Mouse (Mus musculus): ENCODE results near the gene Eif2b5. TPM values are rescaled to one million over a fixed set of nuclear protein-coding genes. Genes with fewer than 3 reads are reported as not detected.

Gene Eif2b5
- polyA plus RNA-seq, 1 experiment from 2014 or later: 76.0 TPM

- Histone ChIP-seq H3K36me3 (ENCODE audit: insufficient read depth, low read length) (0 out of 2 replicates have a peak, but pooled peaks cover 5% of the 10 kb centered on the region), H3K4me2 (ENCODE audit: low read length) (peak within 1 kb of the TSS; percentile 53), H3K4me3 (replicated peaks; ENCODE audit: low read depth, low read length) (peak within 1 kb of the TSS; percentile 93), H3K27me3 (ENCODE audit: insufficient read depth, low read length) (no peaks in the 10 kb centered on the region), H3K27ac (peak within 1 kb of the TSS; percentile 96), H3K4me1 (replicated peaks; ENCODE audit: insufficient read depth, low read length) (peaks cover 7% of the 10 kb centered on the region; the same call in 1 of the 2 replicates), H3K9ac (ENCODE audit: low read depth, low read length) (peak within 1 kb of the TSS; percentile 97), H3K9me3 (replicated peaks; ENCODE audit: low read length) (no peaks in the 10 kb centered on the region)
- 1% methylated on average over 53 of the region's 55 CpGs for WGBS
- DNase-seq (ENCODE audit: low spot score): peak; percentile 97
- ATAC-seq (replicated peaks; ENCODE audit: low FRiP score, low read depth): peak; percentile 97
- TF ChIP-seq CTCF (IDR thresholded peaks at IDR 0.05; ENCODE audit: low read depth): peak; percentile 61
These were observed 18.1 kb downstream of the Eif2b5 start, which contains the start of gene Dvl3 for GRCm38 (mm10) chr16:20516726-20517201. Gene Dvl3, plus strand, starts transcription at chr16:20516982.

- Histone ChIP-seq H3K9me3 (replicated peaks; ENCODE audit: low read length) (no peaks in the 10 kb centered on the region), H3K4me1 (replicated peaks; ENCODE audit: insufficient read depth, low read length) (peaks cover 7% of the 10 kb centered on the region; the same call in 1 of the 2 replicates), H3K27me3 (ENCODE audit: insufficient read depth, low read length) (no peaks in the 10 kb centered on the region), H3K27ac (peak overlapping the region; percentile 96), H3K9ac (ENCODE audit: low read depth, low read length) (peak overlapping the region; percentile 97), H3K4me3 (replicated peaks; ENCODE audit: low read depth, low read length) (peak overlapping the region; percentile 93), H3K4me2 (ENCODE audit: low read length) (peak overlapping the region; percentile 53), H3K36me3 (ENCODE audit: insufficient read depth, low read length) (0 out of 2 replicates have a peak, but pooled peaks cover 5% of the 10 kb centered on the region)
- no peak for TF ChIP-seq CTCF (IDR thresholded peaks at IDR 0.05; ENCODE audit: low read depth)
- DNase-seq (ENCODE audit: low spot score) (peak; percentile 31), ATAC-seq (replicated peaks; ENCODE audit: low FRiP score, low read depth) (peak; percentile 31)
- 0% methylated on average over 26 of the region's 26 CpGs for WGBS
These were observed 18.6 kb downstream of the Eif2b5 start for GRCm38 (mm10) chr16:20517216-20517615.

- peak; percentile 38 for ATAC-seq (replicated peaks; ENCODE audit: low FRiP score, low read depth)
- Histone ChIP-seq H3K4me1 (replicated peaks; ENCODE audit: insufficient read depth, low read length) (peaks cover 7% of the 10 kb centered on the region; the same call in 1 of the 2 replicates), H3K27ac (peak overlapping the region; percentile 96), H3K4me2 (ENCODE audit: low read length) (peak overlapping the region; percentile 53), H3K9ac (ENCODE audit: low read depth, low read length) (peak overlapping the region; percentile 97), H3K27me3 (ENCODE audit: insufficient read depth, low read length) (no peaks in the 10 kb centered on the region), H3K36me3 (ENCODE audit: insufficient read depth, low read length) (0 out of 2 replicates have a peak, but pooled peaks cover 5% of the 10 kb centered on the region), H3K4me3 (replicated peaks; ENCODE audit: low read depth, low read length) (peak overlapping the region; percentile 93), H3K9me3 (replicated peaks; ENCODE audit: low read length) (no peaks in the 10 kb centered on the region)
- 3% methylated on average over 6 of the region's 6 CpGs for WGBS
- peak; percentile 91 for DNase-seq (ENCODE audit: low spot score)
- TF ChIP-seq CTCF (IDR thresholded peaks at IDR 0.05; ENCODE audit: low read depth): no peak
These were observed 19.2 kb downstream of the Eif2b5 start for GRCm38 (mm10) chr16:20517701-20518374.

GRCm38 (mm10) chr16:20523886-20524285, 25.3 kb downstream of the Eif2b5 start:
- no peaks in the 10 kb centered on the region; the same call in 1 of the 2 replicates for H3K4me1 ChIP-seq (replicated peaks; ENCODE audit: insufficient read depth, low read length)
- ATAC-seq (replicated peaks; ENCODE audit: low FRiP score, low read depth) (no peak), DNase-seq (ENCODE audit: low spot score) (no peak)
- H3K4me3 ChIP-seq (replicated peaks; ENCODE audit: low read depth, low read length): no peak overlapping the region
- H3K4me2 ChIP-seq (ENCODE audit: low read length): no peak overlapping the region
- H3K27ac ChIP-seq: no peak overlapping the region
- 80% methylated on average over 10 of the region's 10 CpGs for WGBS
- H3K36me3 ChIP-seq (ENCODE audit: insufficient read depth, low read length): peaks cover 56% of the 10 kb centered on the region
- no peaks in the 10 kb centered on the region for H3K9me3 ChIP-seq (replicated peaks; ENCODE audit: low read length)
- H3K9ac ChIP-seq (ENCODE audit: low read depth, low read length): no peak overlapping the region
- TF ChIP-seq CTCF (IDR thresholded peaks at IDR 0.05; ENCODE audit: low read depth): no peak
- H3K27me3 ChIP-seq (ENCODE audit: insufficient read depth, low read length): no peaks in the 10 kb centered on the region

GRCm38 (mm10) chr16:20528779-20529178, 30.2 kb downstream of the Eif2b5 start:
- Histone ChIP-seq H3K4me2 (ENCODE audit: low read length) (no peak overlapping the region), H3K4me3 (replicated peaks; ENCODE audit: low read depth, low read length) (no peak overlapping the region), H3K36me3 (ENCODE audit: insufficient read depth, low read length) (peaks cover 67% of the 10 kb centered on the region), H3K27ac (no peak overlapping the region), H3K27me3 (ENCODE audit: insufficient read depth, low read length) (no peaks in the 10 kb centered on the region), H3K9ac (ENCODE audit: low read depth, low read length) (no peak overlapping the region), H3K4me1 (replicated peaks; ENCODE audit: insufficient read depth, low read length) (no peaks in the 10 kb centered on the region), H3K9me3 (replicated peaks; ENCODE audit: low read length) (no peaks in the 10 kb centered on the region)
- no peak for ATAC-seq (replicated peaks; ENCODE audit: low FRiP score, low read depth)
- TF ChIP-seq CTCF (IDR thresholded peaks at IDR 0.05; ENCODE audit: low read depth): no peak
- no peak for DNase-seq (ENCODE audit: low spot score)
- 88% methylated on average over 5 of the region's 5 CpGs for WGBS

- no peaks in the 10 kb centered on the region for H3K9me3 ChIP-seq (replicated peaks; ENCODE audit: low read length)
- no peak overlapping the region for H3K4me2 ChIP-seq (ENCODE audit: low read length)
- 81% methylated on average over 1 of the region's 1 CpGs for WGBS
- no peak overlapping the region for H3K9ac ChIP-seq (ENCODE audit: low read depth, low read length)
- no peak overlapping the region for H3K4me3 ChIP-seq (replicated peaks; ENCODE audit: low read depth, low read length)
- DNase-seq (ENCODE audit: low spot score) (no peak), ATAC-seq (replicated peaks; ENCODE audit: low FRiP score, low read depth) (no peak)
- H3K27ac ChIP-seq: no peak overlapping the region
- no peak for TF ChIP-seq CTCF (IDR thresholded peaks at IDR 0.05; ENCODE audit: low read depth)
- no peaks in the 10 kb centered on the region for H3K4me1 ChIP-seq (replicated peaks; ENCODE audit: insufficient read depth, low read length)
- H3K27me3 ChIP-seq (ENCODE audit: insufficient read depth, low read length): no peaks in the 10 kb centered on the region
- peaks cover 62% of the 10 kb centered on the region for H3K36me3 ChIP-seq (ENCODE audit: insufficient read depth, low read length)
These were observed 30.8 kb downstream of the Eif2b5 start for GRCm38 (mm10) chr16:20529375-20529774.
